Mouse (Mus musculus): ENCODE measurements around the gene Zmiz1. TPM values are rescaled to one million over a fixed set of nuclear protein-coding genes. Genes with fewer than 3 reads are reported as not detected.

Gene Zmiz1
- polyA plus RNA-seq, 1 experiment from 2014 or later = 12.4 TPM

GRCm38 (mm10) chr14:25534918-25535582 lies 76.1 kb downstream of the Zmiz1 start:
- 56% methylated on average over 11 of the region's 11 CpGs for WGBS
- no peak overlapping the region for H3K27ac ChIP-seq (ENCODE audit: low read depth, low read length)
- H3K4me3 ChIP-seq (ENCODE audit: low read depth, low read length) = no peak overlapping the region

GRCm38 (mm10) chr14:25535583-25535943 lies 76.6 kb downstream of the Zmiz1 start:
- Histone ChIP-seq H3K4me1 (replicated peaks; ENCODE audit: control insufficient read depth, insufficient read depth, low read length) (peaks cover 8% of the 10 kb centered on the region), H3K9ac (ENCODE audit: low read depth, low read length) (no peak overlapping the region), H3K27me3 (replicated peaks; ENCODE audit: control insufficient read depth, insufficient read depth, low read length) (no peaks in the 10 kb centered on the region), H3K4me2 (replicated peaks; ENCODE audit: low read depth) (no peak overlapping the region), H3K27ac (ENCODE audit: low read depth, low read length) (no peak overlapping the region), H3K9me3 (ENCODE audit: control insufficient read depth) (no peaks in the 10 kb centered on the region), H3K4me3 (ENCODE audit: low read depth, low read length) (no peak overlapping the region), H3K36me3 (ENCODE audit: control insufficient read depth, insufficient read depth) (peaks cover 22% of the 10 kb centered on the region; the same call in 1 of the 2 replicates)
- 81% methylated on average over 4 of the region's 4 CpGs for WGBS
- TF ChIP-seq CTCF (IDR thresholded peaks at IDR 0.05; ENCODE audit: low read depth) = no peak
- ATAC-seq = no peak

More at GRCm38 (mm10) chr14:25534918-25535582, 76.1 kb downstream of the Zmiz1 start:
- Histone ChIP-seq H3K4me2 (replicated peaks; ENCODE audit: low read depth) (no peak overlapping the region), H3K9ac (ENCODE audit: low read depth, low read length) (no peak overlapping the region), H3K4me1 (replicated peaks; ENCODE audit: control insufficient read depth, insufficient read depth, low read length) (peaks cover 8% of the 10 kb centered on the region), H3K36me3 (ENCODE audit: control insufficient read depth, insufficient read depth) (peaks cover 20% of the 10 kb centered on the region; the same call in 1 of the 2 replicates), H3K9me3 (ENCODE audit: control insufficient read depth) (no peaks in the 10 kb centered on the region), H3K27me3 (replicated peaks; ENCODE audit: control insufficient read depth, insufficient read depth, low read length) (no peaks in the 10 kb centered on the region)
- ATAC-seq = no peak
- peak; percentile 56 for TF ChIP-seq CTCF (IDR thresholded peaks at IDR 0.05; ENCODE audit: low read depth)

GRCm38 (mm10) chr14:25536476-25536875 lies 77.5 kb downstream of the Zmiz1 start:
- ATAC-seq = no peak

GRCm38 (mm10) chr14:25537351-25537750 lies 78.4 kb downstream of the Zmiz1 start:
- Histone ChIP-seq H3K36me3 (ENCODE audit: control insufficient read depth, insufficient read depth) (peaks cover 22% of the 10 kb centered on the region; the same call in 1 of the 2 replicates), H3K9me3 (ENCODE audit: control insufficient read depth) (no peaks in the 10 kb centered on the region), H3K4me2 (replicated peaks; ENCODE audit: low read depth) (no peak overlapping the region), H3K4me1 (replicated peaks; ENCODE audit: control insufficient read depth, insufficient read depth, low read length) (peaks cover 8% of the 10 kb centered on the region), H3K27ac (ENCODE audit: low read depth, low read length) (no peak overlapping the region), H3K4me3 (ENCODE audit: low read depth, low read length) (no peak overlapping the region), H3K27me3 (replicated peaks; ENCODE audit: control insufficient read depth, insufficient read depth, low read length) (no peaks in the 10 kb centered on the region), H3K9ac (ENCODE audit: low read depth, low read length) (no peak overlapping the region)
- WGBS = 97% methylated on average over 1 of the region's 1 CpGs
- TF ChIP-seq CTCF (IDR thresholded peaks at IDR 0.05; ENCODE audit: low read depth) = no peak
- no peak for ATAC-seq

More at GRCm38 (mm10) chr14:25536476-25536875, 77.5 kb downstream of the Zmiz1 start:
- TF ChIP-seq CTCF (IDR thresholded peaks at IDR 0.05; ENCODE audit: low read depth) = no peak
- Histone ChIP-seq H3K9me3 (ENCODE audit: control insufficient read depth) (no peaks in the 10 kb centered on the region), H3K36me3 (ENCODE audit: control insufficient read depth, insufficient read depth) (peaks cover 22% of the 10 kb centered on the region; the same call in 1 of the 2 replicates), H3K27ac (ENCODE audit: low read depth, low read length) (no peak overlapping the region), H3K27me3 (replicated peaks; ENCODE audit: control insufficient read depth, insufficient read depth, low read length) (no peaks in the 10 kb centered on the region), H3K9ac (ENCODE audit: low read depth, low read length) (no peak overlapping the region), H3K4me3 (ENCODE audit: low read depth, low read length) (no peak overlapping the region), H3K4me1 (replicated peaks; ENCODE audit: control insufficient read depth, insufficient read depth, low read length) (peaks cover 8% of the 10 kb centered on the region), H3K4me2 (replicated peaks; ENCODE audit: low read depth) (no peak overlapping the region)
- WGBS = 56% methylated on average over 8 of the region's 8 CpGs

GRCm38 (mm10) chr14:25538522-25538921 lies 79.5 kb downstream of the Zmiz1 start:
- Histone ChIP-seq H3K4me1 (replicated peaks; ENCODE audit: control insufficient read depth, insufficient read depth, low read length) (peaks cover 8% of the 10 kb centered on the region), H3K27me3 (replicated peaks; ENCODE audit: control insufficient read depth, insufficient read depth, low read length) (no peaks in the 10 kb centered on the region), H3K36me3 (ENCODE audit: control insufficient read depth, insufficient read depth) (peaks cover 22% of the 10 kb centered on the region; the same call in 1 of the 2 replicates), H3K9me3 (ENCODE audit: control insufficient read depth) (no peaks in the 10 kb centered on the region), H3K27ac (ENCODE audit: low read depth, low read length) (no peak overlapping the region), H3K4me3 (ENCODE audit: low read depth, low read length) (no peak overlapping the region), H3K9ac (ENCODE audit: low read depth, low read length) (0 out of 2 replicates have a peak overlapping the region, but pooled peaks have one; percentile 3), H3K4me2 (replicated peaks; ENCODE audit: low read depth) (no peak overlapping the region)
- ATAC-seq = no peak
- TF ChIP-seq CTCF (IDR thresholded peaks at IDR 0.05; ENCODE audit: low read depth) = no peak
- 68% methylated on average over 2 of the region's 2 CpGs for WGBS

- Histone ChIP-seq H3K27ac (ENCODE audit: low read depth, low read length) (0 out of 2 replicates have a peak overlapping the region, but pooled peaks have one; percentile 5), H3K27me3 (replicated peaks; ENCODE audit: control insufficient read depth, insufficient read depth, low read length) (no peaks in the 10 kb centered on the region), H3K4me2 (replicated peaks; ENCODE audit: low read depth) (no peak overlapping the region), H3K4me3 (ENCODE audit: low read depth, low read length) (no peak overlapping the region), H3K4me1 (replicated peaks; ENCODE audit: control insufficient read depth, insufficient read depth, low read length) (0 out of 2 replicates have a peak, but pooled peaks cover 4% of the 10 kb centered on the region), H3K9me3 (ENCODE audit: control insufficient read depth) (no peaks in the 10 kb centered on the region), H3K36me3 (ENCODE audit: control insufficient read depth, insufficient read depth) (peaks cover 22% of the 10 kb centered on the region; the same call in 1 of the 2 replicates), H3K9ac (ENCODE audit: low read depth, low read length) (no peak overlapping the region)
- no peak for ATAC-seq
- 80% methylated on average over 10 of the region's 10 CpGs for WGBS
- TF ChIP-seq CTCF (IDR thresholded peaks at IDR 0.05; ENCODE audit: low read depth) = peak; percentile 59
Measured at GRCm38 (mm10) chr14:25539493-25540116, 80.6 kb downstream of the Zmiz1 start.

Measured in intestine, postnatal 0 days (tissue).